Mouse (Mus musculus): ENCODE results near the gene Gpam.

The Gpam gene

GRCm38 (mm10) chr19:55101659-55102058 is 25.4 kb downstream of the Gpam start:
- no peak for DNase-seq (ENCODE audit: low spot score in 2 of 2)

GRCm38 (mm10) chr19:55100227-55101140 is 26.6 kb downstream of the Gpam start:
- DNase-seq (ENCODE audit: low spot score in 2 of 2) = no peak

- peak; percentile 64 to 73 for DNase-seq (ENCODE audit: low spot score in 2 of 2)
These were observed 27.6 kb downstream of the Gpam start for GRCm38 (mm10) chr19:55099184-55100160.

DNA sequence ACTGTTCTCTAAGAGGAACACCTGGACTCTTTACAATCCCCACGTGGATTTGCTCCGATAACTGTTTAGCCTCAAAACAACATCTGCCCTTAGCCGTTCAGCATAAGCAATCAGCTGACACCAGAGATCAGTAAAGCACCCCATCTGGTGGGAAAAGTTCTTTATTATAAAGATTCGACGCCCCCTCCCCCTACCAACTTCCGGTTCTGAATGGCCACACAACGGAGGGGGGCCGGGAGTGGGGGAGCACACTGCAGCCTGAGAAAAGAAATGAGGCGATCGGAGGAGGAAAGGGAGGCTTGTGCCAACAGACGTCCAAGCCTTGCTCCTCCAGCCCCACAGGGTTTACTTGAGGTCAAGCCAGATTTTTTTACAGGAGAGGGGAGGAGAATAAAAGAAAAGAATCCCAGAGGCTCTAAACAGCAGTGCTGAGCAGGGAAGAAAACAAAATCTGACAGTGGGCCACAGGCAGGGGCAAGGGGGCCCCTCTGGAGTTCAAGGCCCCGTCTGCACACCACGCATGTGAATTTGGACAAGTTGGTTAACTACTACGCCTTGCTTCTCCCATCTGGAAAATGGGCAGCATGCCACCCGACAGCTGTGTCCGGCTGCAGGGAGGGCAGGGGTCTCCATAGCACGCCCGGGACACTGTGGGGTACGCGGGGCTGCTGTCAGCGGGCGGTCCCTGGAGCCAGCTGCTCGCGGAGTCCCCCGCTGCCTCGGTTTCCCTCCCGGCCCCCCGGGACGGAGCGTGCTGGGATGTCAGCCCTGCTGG is 28.4 kb downstream of the Gpam start:
- DNase-seq (ENCODE audit: low spot score in 2 of 2) = peak in 1 of 2 experiments; percentile 44

DNA sequence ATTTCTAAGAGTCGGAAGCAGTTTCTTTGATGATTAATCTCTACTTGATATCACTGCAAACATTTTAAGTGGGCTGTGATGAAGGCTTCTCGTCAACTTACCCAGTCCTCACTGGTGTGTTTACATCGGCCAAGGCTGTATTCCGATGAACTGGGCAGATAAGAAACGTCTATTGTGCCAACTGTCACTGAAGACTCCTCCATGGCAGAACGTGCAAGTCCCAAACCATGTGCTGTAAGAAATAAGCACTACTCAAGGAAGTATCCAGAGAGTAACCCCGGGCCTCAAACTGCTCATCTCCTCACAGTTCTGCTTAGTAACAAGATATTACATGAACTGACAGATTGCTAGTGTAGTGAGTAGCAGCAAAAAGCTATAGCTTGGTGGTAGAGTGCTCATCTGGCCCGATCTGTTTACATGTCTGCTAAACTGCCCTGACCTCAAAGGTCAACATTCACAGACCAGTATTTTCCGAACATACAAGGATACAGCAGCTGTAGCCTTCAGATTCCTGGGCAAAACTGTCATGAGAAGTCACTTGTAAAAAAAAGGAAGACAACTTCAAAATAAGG is 29.6 kb downstream of the Gpam start:
- DNase-seq (ENCODE audit: low spot score in 2 of 2) = no peak

- DNase-seq (ENCODE audit: low spot score in 2 of 2) = no peak
These were observed 30.4 kb downstream of the Gpam start for GRCm38 (mm10) chr19:55096666-55097065.

GRCm38 (mm10) chr19:55095547-55095946 is 31.5 kb downstream of the Gpam start:
- DNase-seq (ENCODE audit: low spot score in 2 of 2) = no peak

DNA sequence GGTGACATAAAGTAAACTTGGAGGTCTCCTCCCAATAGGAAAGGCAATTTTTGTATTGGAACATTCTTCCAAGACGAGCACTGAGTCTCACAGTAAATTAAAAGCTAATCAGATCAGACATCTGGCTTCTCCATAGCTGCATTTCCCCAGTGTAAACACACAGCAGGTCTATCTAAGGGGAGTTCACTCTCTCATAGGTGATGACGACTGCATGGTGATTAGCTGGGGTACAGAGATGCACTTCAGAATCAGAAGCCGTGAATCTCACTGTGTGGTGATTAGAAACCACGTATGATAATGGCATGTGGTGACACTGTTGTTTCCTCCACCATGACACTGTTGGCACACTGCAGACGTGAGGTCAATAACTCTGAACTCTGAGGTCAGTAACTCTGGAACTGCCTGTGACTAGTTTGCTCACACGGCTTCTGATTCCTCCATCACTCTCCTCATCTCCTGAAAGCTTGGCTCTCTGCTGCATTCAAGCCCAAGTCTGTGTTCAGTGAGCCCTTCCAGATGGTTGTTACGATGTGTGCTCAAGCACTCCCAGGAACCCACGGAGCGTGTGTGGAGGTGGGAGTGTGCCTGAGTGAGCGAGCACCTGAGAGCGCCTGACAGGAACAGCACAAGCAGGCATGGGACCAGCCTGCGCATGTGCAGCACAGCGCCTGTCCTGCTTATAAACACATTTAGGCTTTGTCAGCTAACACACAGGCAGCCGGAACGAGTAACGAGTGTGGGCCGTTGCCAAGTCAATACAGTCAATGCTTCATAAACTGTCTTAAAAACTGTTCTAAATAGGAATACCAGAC is 35.2 kb downstream of the Gpam start:
- DNase-seq (ENCODE audit: low spot score in 2 of 2) = no peak

DNA sequence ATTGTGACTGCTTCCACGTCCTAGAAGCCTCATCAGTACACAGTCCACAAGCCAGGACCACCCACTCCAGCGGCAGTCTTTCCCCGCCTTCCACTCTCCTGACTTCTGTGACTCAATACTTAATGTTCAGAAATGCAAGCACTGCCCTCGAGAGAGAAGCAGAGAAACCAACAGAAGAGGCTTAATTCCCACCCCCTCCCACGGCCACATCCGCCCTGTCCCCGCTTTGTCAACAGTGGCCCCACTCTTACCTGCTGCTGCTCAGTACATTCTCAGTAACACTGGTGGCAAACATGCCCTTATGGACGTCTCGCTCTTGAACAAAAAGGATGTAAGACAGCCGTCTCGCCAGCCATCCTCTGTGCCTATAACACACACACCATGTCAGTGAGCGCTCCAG is 36.2 kb downstream of the Gpam start:
- DNase-seq (ENCODE audit: low spot score in 2 of 2) = no peak

GRCm38 (mm10) chr19:55090142-55090541 is 36.9 kb downstream of the Gpam start:
- no peak for DNase-seq (ENCODE audit: low spot score in 2 of 2)

DNA sequence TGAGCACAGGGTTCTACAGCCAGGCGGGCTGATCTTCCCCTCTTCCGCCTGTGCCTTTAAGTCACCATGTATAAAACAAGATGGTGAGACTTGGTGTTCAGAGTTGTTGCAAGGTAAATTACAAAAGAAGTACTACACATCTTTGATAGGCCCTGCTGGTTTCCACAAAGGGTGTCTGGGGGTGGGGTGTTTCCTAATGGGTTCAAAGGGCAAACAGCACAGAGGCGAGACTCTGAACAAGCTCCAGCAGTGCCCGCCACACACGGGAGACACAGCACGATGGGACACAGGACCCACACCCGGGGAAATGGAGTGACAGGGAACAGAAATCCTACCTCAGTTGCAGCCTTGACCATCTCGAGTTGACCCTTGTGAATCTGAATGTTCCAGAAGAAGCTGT is 39.3 kb downstream of the Gpam start:
- DNase-seq (ENCODE audit: low spot score in 2 of 2) = no peak

DNA sequence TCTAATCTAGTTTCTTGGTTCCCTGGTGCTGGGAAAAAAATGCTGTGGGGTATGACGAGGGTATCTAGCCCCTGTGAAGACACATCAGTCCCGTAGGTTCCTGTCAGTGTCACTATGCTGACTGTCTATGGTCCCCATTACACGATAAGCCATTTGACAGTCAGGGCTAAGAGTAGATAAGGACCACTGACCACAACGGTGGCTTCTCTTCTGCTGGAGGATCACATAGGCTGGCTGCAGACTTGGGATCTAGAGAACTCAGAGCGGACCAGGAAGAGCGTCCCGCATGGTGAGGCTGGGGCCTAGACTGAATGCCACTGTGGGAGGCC is 41.2 kb downstream of the Gpam start:
- no peak for DNase-seq (ENCODE audit: low spot score in 2 of 2)

DNA sequence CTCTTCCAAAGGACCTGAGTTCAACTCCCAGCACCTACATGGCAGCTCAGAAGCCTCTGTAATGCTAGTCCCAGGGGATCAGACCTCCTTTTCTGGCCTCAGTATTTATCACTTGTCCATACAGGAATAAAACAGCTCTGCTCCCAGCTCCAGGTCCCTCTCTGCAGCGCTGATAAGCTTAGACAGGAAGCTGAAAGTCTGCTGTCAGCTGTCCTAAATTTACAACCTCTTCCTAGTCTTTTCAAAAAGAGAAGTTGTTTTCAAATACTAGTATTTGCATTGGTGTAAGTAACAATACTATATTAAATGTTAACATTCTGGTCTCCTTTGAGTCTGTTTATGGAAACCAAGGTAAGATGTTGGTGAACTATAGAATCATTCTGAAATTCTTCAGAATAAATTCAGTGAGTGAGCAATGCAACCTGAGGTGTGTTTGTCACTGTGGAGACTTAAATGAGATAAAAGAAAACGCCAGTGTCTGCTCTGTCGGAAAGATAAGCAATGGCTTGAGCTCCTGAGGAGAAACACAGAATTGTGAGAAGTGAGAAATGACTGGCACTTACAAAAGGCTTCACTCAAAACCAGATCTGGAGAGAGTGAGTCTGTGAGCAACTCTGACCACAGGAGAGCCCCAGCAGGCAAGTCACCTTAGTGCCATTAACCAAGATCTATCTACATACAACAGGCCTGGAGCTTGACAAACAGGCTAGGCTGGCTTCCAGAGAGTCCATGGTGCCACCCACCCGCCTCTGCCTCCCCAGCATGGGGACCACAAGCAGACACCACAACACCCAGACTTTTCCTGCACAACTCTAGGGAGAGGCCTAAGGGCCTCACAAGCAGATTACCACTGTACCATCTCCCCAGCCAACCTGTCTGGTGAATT is 41.8 kb downstream of the Gpam start:
- DNase-seq (ENCODE audit: low spot score in 2 of 2) = no peak

DNA sequence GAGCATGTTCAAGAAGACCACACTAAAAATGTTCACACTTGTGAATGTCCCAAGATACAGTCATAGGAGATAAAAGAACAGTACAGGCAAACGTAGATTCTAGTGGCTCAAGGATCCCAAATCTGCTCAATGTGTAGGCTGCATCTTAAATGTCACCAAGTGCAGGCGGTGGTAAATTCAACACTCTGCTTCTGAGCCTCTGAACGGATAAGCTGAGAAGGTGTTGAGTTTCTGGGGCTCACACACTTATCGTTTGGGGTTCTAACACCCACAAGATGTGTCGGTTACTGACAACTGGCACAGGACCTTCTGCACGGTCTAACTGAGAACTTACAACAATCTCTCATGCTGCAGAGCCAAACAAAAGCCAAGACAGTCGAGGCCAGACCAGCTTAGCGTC is 50.2 kb downstream of the Gpam start:
- DNase-seq (ENCODE audit: low spot score in 2 of 2) = no peak

DNA sequence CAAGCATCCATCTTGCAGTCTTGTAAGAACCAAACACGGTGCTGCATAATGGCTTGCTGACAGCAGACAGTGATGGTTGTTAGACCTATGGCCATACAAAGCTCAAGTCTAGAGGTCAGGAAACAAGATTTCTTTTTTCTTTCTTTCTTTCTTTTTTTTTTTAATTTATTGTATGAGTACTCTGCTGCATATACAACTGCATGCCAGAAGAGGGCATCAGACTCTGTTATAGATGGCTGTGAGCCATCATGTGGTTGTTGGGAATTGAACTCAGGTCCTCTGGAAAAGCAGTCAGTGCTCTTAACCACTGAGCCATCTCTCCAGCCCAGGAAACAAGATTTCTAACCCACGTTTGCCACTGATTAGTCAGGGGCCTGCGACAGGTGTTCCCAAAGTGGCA is 54.0 kb downstream of the Gpam start:
- DNase-seq (ENCODE audit: low spot score in 2 of 2) = no peak

- no peak for DNase-seq (ENCODE audit: low spot score in 2 of 2)
These were observed 58.0 kb downstream of the Gpam start for GRCm38 (mm10) chr19:55069054-55069453.

DNA sequence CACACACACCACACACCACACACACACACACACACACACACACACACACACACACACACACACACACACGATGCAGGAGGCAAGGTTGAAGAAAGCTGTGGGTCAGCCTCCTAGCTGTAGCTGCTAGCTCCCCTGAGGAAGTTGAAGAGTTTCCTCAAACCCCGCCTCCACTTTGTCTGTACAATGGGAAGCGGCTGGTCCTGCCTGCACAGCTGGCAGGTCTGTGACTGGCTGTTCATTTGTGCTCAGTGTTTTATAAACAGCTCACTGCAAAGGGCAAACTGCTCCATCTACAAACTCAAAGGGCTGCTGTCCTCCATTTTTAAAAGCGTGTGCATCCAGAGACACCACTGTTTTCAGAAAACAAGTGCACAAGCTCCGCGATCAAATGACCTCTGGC is 63.8 kb downstream of the Gpam start:
- no peak for DNase-seq (ENCODE audit: low spot score in 2 of 2)

- DNase-seq (ENCODE audit: low spot score in 2 of 2) = no peak
These were observed 64.5 kb downstream of the Gpam start for GRCm38 (mm10) chr19:55062501-55062900.

DNA sequence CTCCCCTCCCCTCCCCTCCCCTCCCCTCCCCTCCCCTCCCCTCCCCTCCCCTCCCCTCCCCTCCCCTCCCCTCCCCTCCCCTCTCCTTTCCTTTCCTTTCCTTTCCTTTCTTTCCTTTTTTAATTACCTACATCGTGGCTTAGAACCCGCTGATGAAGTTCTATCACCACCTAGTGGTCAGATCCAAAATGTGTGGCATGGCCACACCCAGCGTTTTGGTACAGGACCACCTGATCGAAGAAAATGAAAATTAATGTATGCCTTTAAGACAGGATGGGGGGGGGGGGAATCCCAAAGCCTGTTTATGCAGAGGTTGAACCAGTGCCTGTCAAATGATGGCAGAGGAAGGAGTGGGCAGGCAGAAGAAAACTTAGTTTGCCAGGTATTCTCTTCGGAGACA is 65.1 kb downstream of the Gpam start:
- peak in 1 of 2 experiments; percentile 34 for DNase-seq (ENCODE audit: low spot score in 2 of 2)

DNA sequence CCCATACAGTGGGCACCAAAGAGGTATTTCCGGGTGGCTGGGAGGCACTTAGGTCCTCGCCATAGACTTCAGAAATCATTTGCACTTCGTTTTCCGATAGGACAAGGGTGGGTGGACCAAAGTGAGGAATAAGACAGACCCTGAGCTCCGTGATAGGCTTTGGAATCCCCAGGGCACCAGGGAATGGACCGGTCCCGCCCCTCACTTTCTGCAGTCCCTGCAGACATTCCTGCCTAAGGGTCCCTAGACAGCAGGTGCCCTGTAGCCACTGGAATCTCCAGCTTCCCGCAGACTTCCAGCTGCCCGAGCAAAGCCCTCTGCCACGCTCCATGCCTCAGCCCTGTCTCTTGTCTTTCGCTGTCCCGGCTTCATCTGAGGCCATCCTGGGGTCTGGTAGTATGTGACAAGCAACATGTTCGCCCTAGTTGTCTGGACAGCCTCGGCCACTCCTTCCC is 65.6 kb downstream of the Gpam start:
- no peak for DNase-seq (ENCODE audit: low spot score in 2 of 2)

All from frontal cortex, postnatal 14 days (tissue).